In the genomic region with DNA sequence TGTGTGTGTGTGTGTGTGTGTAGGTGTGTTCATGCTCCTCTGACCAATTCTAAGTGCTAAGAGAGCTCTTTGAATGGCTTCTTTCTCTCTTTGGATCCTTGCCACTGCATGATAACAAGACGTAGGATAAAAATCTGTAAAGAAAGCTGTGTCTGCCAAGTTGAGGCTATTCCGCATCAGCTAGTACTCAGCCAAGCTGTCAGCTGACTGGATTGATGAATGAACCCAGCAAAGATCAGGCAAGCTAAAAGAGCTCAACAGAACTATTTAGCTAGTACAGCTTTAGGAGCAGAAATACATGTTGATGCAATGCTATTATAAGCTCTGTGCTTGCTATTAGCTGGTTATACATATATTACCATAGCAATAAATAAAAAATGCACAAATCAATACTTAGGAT, we compare ENCODE assay signal across 15 mouse cellular contexts. TPM values are rescaled to one million over a fixed set of nuclear protein-coding genes. Genes with fewer than 3 reads are reported as not detected.
DNase-seq lines count a peak whose midpoint lies in the region; ATAC-seq and TF ChIP-seq lines count a peak whose summit lies in the region.
"Had no signal": no experiment of that assay in that cellular context is flagged by ENCODE, and none has a peak within 500 bp of the region (broad histone marks: within the 10 kb centered on the region; RNA-seq: fewer than 3 reads in every experiment).

No protein-coding gene starts in this region.

- H3K9me3 ChIP-seq in forebrain, embryonic 13.5 days (replicated peaks), result no peaks in the 10 kb centered on the region
- H3K9me3 ChIP-seq in forebrain, embryonic 11.5 days (ENCODE audit: control insufficient read depth, low read length), result no peaks in the 10 kb centered on the region
- no peaks in the 10 kb centered on the region for H3K9me3 ChIP-seq in lung, embryonic 14.5 days (ENCODE audit: low read depth, low read length)
- no peaks in the 10 kb centered on the region for H3K9me3 ChIP-seq in midbrain, embryonic 14.5 days (ENCODE audit: control insufficient read depth, low read length)
- H3K9me3 ChIP-seq: neural tube, embryonic 12.5 days had no signal

- no peaks in the 10 kb centered on the region for H3K27me3 ChIP-seq in forebrain, embryonic 13.5 days
- no peaks in the 10 kb centered on the region for H3K27me3 ChIP-seq in forebrain, embryonic 11.5 days (ENCODE audit: control insufficient read depth, insufficient read depth, low read length)
- no peaks in the 10 kb centered on the region for H3K27me3 ChIP-seq in lung, embryonic 14.5 days (ENCODE audit: insufficient read depth, low read length)
- H3K27me3 ChIP-seq in midbrain, embryonic 14.5 days (ENCODE audit: control insufficient read depth, insufficient read depth, low read length), result no peaks in the 10 kb centered on the region
- H3K27me3 ChIP-seq: neural tube, embryonic 12.5 days had no signal

- ATAC-seq in forebrain, embryonic 13.5 days, result peak; percentile 96
- no peak for ATAC-seq in forebrain, embryonic 11.5 days (replicated peaks; ENCODE audit: low FRiP score)
- peak; percentile 83; the same call in 1 of the 2 replicates for ATAC-seq in lung, embryonic 14.5 days (ENCODE audit: insufficient read depth)
- no peak for ATAC-seq in midbrain, embryonic 14.5 days (ENCODE audit: low FRiP score, low TSS enrichment)

- H3K27ac ChIP-seq in forebrain, embryonic 13.5 days, result no peak overlapping the region
- H3K27ac ChIP-seq in forebrain, embryonic 11.5 days (ENCODE audit: low read depth, low read length), result no peak overlapping the region
- H3K27ac ChIP-seq in lung, embryonic 14.5 days (ENCODE audit: low read depth), result no peak overlapping the region
- no peak overlapping the region for H3K27ac ChIP-seq in midbrain, embryonic 14.5 days (replicated peaks; ENCODE audit: low read depth, low read length)
- H3K27ac ChIP-seq: macrophage; neural tube, embryonic 12.5 days had no signal

- H3K9ac ChIP-seq in forebrain, embryonic 13.5 days, result no peak overlapping the region
- H3K9ac ChIP-seq in forebrain, embryonic 11.5 days (ENCODE audit: low read length), result no peak overlapping the region
- H3K9ac ChIP-seq in lung, embryonic 14.5 days, result no peak overlapping the region
- no peak overlapping the region for H3K9ac ChIP-seq in midbrain, embryonic 14.5 days (replicated peaks; ENCODE audit: low read length)
- H3K9ac ChIP-seq: neural tube, embryonic 12.5 days had no signal

- H3K4me3 ChIP-seq in forebrain, embryonic 13.5 days, result no peak overlapping the region
- no peak overlapping the region for H3K4me3 ChIP-seq in forebrain, embryonic 11.5 days (ENCODE audit: low read depth, low read length)
- no peak overlapping the region for H3K4me3 ChIP-seq in lung, embryonic 14.5 days (ENCODE audit: low read depth, low read length)
- H3K4me3 ChIP-seq in midbrain, embryonic 14.5 days (replicated peaks; ENCODE audit: low read depth, low read length), result no peak overlapping the region
- H3K4me3 ChIP-seq: neural tube, embryonic 12.5 days had no signal

- H3K4me2 ChIP-seq in forebrain, embryonic 13.5 days, result no peak overlapping the region
- no peak overlapping the region for H3K4me2 ChIP-seq in forebrain, embryonic 11.5 days (ENCODE audit: low read depth, low read length, severe bottlenecking)
- H3K4me2 ChIP-seq in lung, embryonic 14.5 days, result no peak overlapping the region
- H3K4me2 ChIP-seq in midbrain, embryonic 14.5 days (ENCODE audit: low read length), result no peak overlapping the region
- H3K4me2 ChIP-seq: neural tube, embryonic 12.5 days had no signal

- WGBS in forebrain, embryonic 13.5 days, result 21% methylated on average over 2 of the region's 2 CpGs
- 62% methylated on average over 2 of the region's 2 CpGs for WGBS in forebrain, embryonic 11.5 days
- 26% methylated on average over 2 of the region's 2 CpGs for WGBS in lung, embryonic 14.5 days
- WGBS in midbrain, embryonic 14.5 days, result 44% methylated on average over 2 of the region's 2 CpGs

- H3K36me3 ChIP-seq in forebrain, embryonic 13.5 days (ENCODE audit: poor library complexity, severe bottlenecking), result peaks cover 9% of the 10 kb centered on the region
- H3K36me3 ChIP-seq in forebrain, embryonic 11.5 days (ENCODE audit: control insufficient read depth, insufficient read depth, low read length), result no peaks in the 10 kb centered on the region
- peaks cover 8% of the 10 kb centered on the region; the same call in 1 of the 2 replicates for H3K36me3 ChIP-seq in lung, embryonic 14.5 days (ENCODE audit: insufficient read depth)
- H3K36me3 ChIP-seq in midbrain, embryonic 14.5 days (ENCODE audit: control insufficient read depth, insufficient read depth, low read length), result peaks cover 4% of the 10 kb centered on the region; the same call in 1 of the 2 replicates

- no peak for DNase-seq in forebrain, embryonic 11.5 days (ENCODE audit: low spot score)
- peak; percentile 81 for DNase-seq in lung, embryonic 14.5 days
- DNase-seq in lung, postnatal 36 days, result no peak
- DNase-seq in brain, embryonic 18.5 days (ENCODE audit: low read depth, low spot score), result peak; percentile 22
- DNase-seq in midbrain, embryonic 14.5 days, result peak; percentile 51
- DNase-seq in adrenal gland, postnatal 4 days (ENCODE audit: low spot score in 2 of 2), result no peak
- DNase-seq in thymus, postnatal 14 days, result no peak
- DNase-seq: B cell, adult 2 months; cerebellum, adult 11 months; embryo, embryonic 11 days; kidney, postnatal 25 days had no signal

- no peak for TF ChIP-seq CTCF in lung, embryonic 14.5 days (IDR thresholded peaks at IDR 0.05; ENCODE audit: low read depth)

- H3K4me1 ChIP-seq in forebrain, embryonic 13.5 days, result peaks cover 11% of the 10 kb centered on the region
- no peaks in the 10 kb centered on the region for H3K4me1 ChIP-seq in forebrain, embryonic 11.5 days (replicated peaks; ENCODE audit: control insufficient read depth, insufficient read depth, low read length)
- no peaks in the 10 kb centered on the region for H3K4me1 ChIP-seq in lung, embryonic 14.5 days (ENCODE audit: insufficient read depth)
- no peaks in the 10 kb centered on the region for H3K4me1 ChIP-seq in midbrain, embryonic 14.5 days (ENCODE audit: control insufficient read depth, insufficient read depth, low read length)
- H3K4me1 ChIP-seq: neural tube, embryonic 12.5 days had no signal

RNA-seq across cellular contexts. Expression of a gene that starts 25.7 kb away (rescaled TPM):
- 36.7 and 38.7 TPM in 2 replicates for polyA plus RNA-seq in forebrain, embryonic 13.5 days (2015; fragmentation: Nextera tagmentation; extraction: Ambion mirVana)
- polyA plus RNA-seq in forebrain, embryonic 11.5 days (2014; fragmentation: Nextera tagmentation; extraction: Ambion mirVana), result 31.4 and 44.9 TPM in 2 replicates
- polyA plus RNA-seq in lung, embryonic 14.5 days (2014; fragmentation: Nextera tagmentation; extraction: Ambion mirVana), result 31.4 and 34.3 TPM in 2 replicates
- 29.5 and 35.4 TPM in 2 replicates for polyA plus RNA-seq in midbrain, embryonic 14.5 days (2014; fragmentation: Nextera tagmentation; extraction: Ambion mirVana)
- 10 to 100 TPM; 30.0 to 31.8 TPM for total RNA-seq in adrenal gland, postnatal 4 days (2021)
- total RNA-seq: MEL had no signal

Comparison
In these comparisons a context has a peak if more than half of its experiments do, and no peak if none do; other contexts are left out.
1. ATAC-seq: peak in forebrain, embryonic 13.5 days (single experiment) and lung, embryonic 14.5 days (single experiment); none in forebrain, embryonic 11.5 days (single experiment) and midbrain, embryonic 14.5 days (single experiment).
2. DNase-seq: peak in lung, embryonic 14.5 days (single experiment), brain, embryonic 18.5 days (single experiment) and midbrain, embryonic 14.5 days (single experiment); none in forebrain, embryonic 11.5 days (single experiment), lung, postnatal 36 days (single experiment), adrenal gland, postnatal 4 days (0 of 2) and thymus, postnatal 14 days (single experiment).